Mouse (Mus musculus) liver, embryonic 15.5 days (tissue): ENCODE data around the gene Cav3. TPM values are rescaled to one million over a fixed set of nuclear protein-coding genes. Genes with fewer than 3 reads are reported as not detected.

Experiments used
- ATAC-seq: fragments of 200-750 bp; cut with Nextera tagmentation; 2 replicates; pipeline ENCODE4 v1.8.0; 2017; ENCODE audit warnings: moderate number of reproducible peaks, mild to moderate bottlenecking, moderate library complexity; ENCODE audit not compliant: insufficient read depth
- H3K27ac ChIP-seq: fragments of 300-500 bp; sonication (generic); replicated peaks from 2 replicates; pipeline ENCODE4 v1.5.1; 2015; ENCODE audit warnings: mild to moderate bottlenecking, inconsistent platforms
- H3K27me3 ChIP-seq: fragments of 300-500 bp; sonication (generic); 2 replicates; pipeline ENCODE4 v1.6.1; 2015; ENCODE audit warnings: mild to moderate bottlenecking, inconsistent platforms
- H3K36me3 ChIP-seq: fragments of 300-500 bp; sonication (generic); replicated peaks from 2 replicates; pipeline ENCODE4 v1.6.1; 2015; ENCODE audit warnings: moderate library complexity, mild to moderate bottlenecking, inconsistent platforms
- H3K4me1 ChIP-seq: fragments of 300-500 bp; sonication (generic); replicated peaks from 2 replicates; pipeline ENCODE4 v1.6.1; 2015; ENCODE audit warnings: inconsistent platforms
- H3K4me2 ChIP-seq: fragments of 300-500 bp; sonication (generic); 2 replicates; pipeline ENCODE4 v1.6.1; 2015; ENCODE audit warnings: moderate library complexity, mild to moderate bottlenecking, inconsistent platforms
- H3K4me3 ChIP-seq: fragments of 300-500 bp; sonication (generic); replicated peaks from 2 replicates; pipeline ENCODE4 v1.5.1; 2015; ENCODE audit warnings: mild to moderate bottlenecking, inconsistent platforms
- H3K9ac ChIP-seq: fragments of 300-500 bp; sonication (generic); 2 replicates; pipeline ENCODE4 v1.6.1; 2015; ENCODE audit warnings: moderate library complexity, mild to moderate bottlenecking, inconsistent platforms
- H3K9me3 ChIP-seq: fragments of 300-500 bp; sonication (generic); replicated peaks from 2 replicates; pipeline ENCODE4 v1.6.1; 2016; ENCODE audit warnings: inconsistent platforms
- WGBS: fragments of 180-500 bp; shearing (Covaris S2); methylation state at CpG from one replicate; pipeline ENCODE4 v1.1.7; 2015; ENCODE audit warnings: mixed read lengths; ENCODE audit not compliant: insufficient replicate concordance; 5-methylcytosine and 5-hydroxymethylcytosine counted together
- polyA plus RNA-seq: library from polyadenylated mRNA; unstranded; fragments of >200 nt; fragmentation: Nextera tagmentation; extraction: Ambion mirVana; gene quantifications from 2 replicates; pipeline ENCODE4 v1.2.1, GENCODE M21; 2015

Cav3 gene
- polyA plus RNA-seq, 1 experiment from 2014 or later: 2.1 TPM

DNA sequence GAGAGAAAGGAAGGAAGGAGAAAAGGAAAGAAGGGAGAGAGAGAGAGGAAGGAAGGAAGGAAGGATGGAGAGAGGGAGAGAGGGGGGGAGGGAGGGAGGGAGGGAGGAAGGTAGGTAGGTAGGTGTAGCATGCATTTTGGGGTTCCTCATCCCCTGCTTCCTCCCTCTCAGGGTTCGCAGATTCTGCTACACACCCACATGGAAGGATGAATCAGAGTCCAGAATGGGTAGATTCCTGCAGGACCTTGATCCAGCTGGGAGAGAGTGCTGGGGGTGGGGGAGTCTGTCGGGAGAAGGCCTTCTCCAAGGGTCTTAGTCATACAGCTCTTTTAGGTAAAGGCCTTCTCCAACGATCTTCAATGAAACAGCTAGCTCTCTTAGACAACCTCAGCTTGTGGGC lies 58.3 kb downstream of the Cav3 start:
- no peak overlapping the region for H3K27ac ChIP-seq
- H3K4me2 ChIP-seq: no peak overlapping the region
- no peaks in the 10 kb centered on the region for H3K9me3 ChIP-seq
- ATAC-seq: no peak
- no peaks in the 10 kb centered on the region for H3K27me3 ChIP-seq
- H3K36me3 ChIP-seq: no peaks in the 10 kb centered on the region
- 52% methylated on average over 3 of the region's 3 CpGs for WGBS
- H3K9ac ChIP-seq: no peak overlapping the region
- no peak overlapping the region for H3K4me3 ChIP-seq
- H3K4me1 ChIP-seq: no peaks in the 10 kb centered on the region

- H3K4me3 ChIP-seq: no peak overlapping the region
- H3K9me3 ChIP-seq: no peaks in the 10 kb centered on the region
- no peak overlapping the region for H3K27ac ChIP-seq
- 31% methylated on average over 3 of the region's 3 CpGs for WGBS
- no peaks in the 10 kb centered on the region for H3K36me3 ChIP-seq
- no peaks in the 10 kb centered on the region for H3K4me1 ChIP-seq
- no peaks in the 10 kb centered on the region for H3K27me3 ChIP-seq
- no peak overlapping the region for H3K9ac ChIP-seq
- H3K4me2 ChIP-seq: no peak overlapping the region
- no peak for ATAC-seq
Observed at GRCm38 (mm10) chr6:112517991-112518390, 58.7 kb downstream of the Cav3 start.

Other genes with a start within 250 kb of the Cav3 start
- 2.4 and 3.2 TPM in 2 replicates for gene Lmcd1, start 185.7 kb upstream of the Cav3 start, polyA plus RNA-seq
- gene Ssu2, start 71.5 kb upstream of the Cav3 start, polyA plus RNA-seq: 0.06 TPM in 1 of 2 replicates, not detected in the other
- not detected in 2 replicates for gene Oxtr, start 30.4 kb downstream of the Cav3 start, polyA plus RNA-seq
- 24.3 and 27.0 TPM in 2 replicates for gene Rad18, start 237.2 kb downstream of the Cav3 start, polyA plus RNA-seq